Mouse (Mus musculus) cerebellum, postnatal 36 days (tissue): Measurements from ENCODE around the gene Olfr1394.
A peak's percentile ranks its signal among the peaks of the same experiment; 100 is the strongest.
"Not testable (repeated sequence)": the region's sequence is repeated elsewhere in the genome, so short reads cannot be mapped to it uniquely, and the experiment has no call there.

ENCODE experiments used
- DNase-seq, 2 experiments: peaks; one replicate each; pipeline ENCODE4 v3.0.0; 2021 to 2022; ENCODE audit warnings: mixed read lengths in 2 of 2

Gene Olfr1394

GRCm38 (mm10) chr11:49191083-49191482 lies 36.9 kb downstream of the Olfr1394 start:
- DNase-seq, result no peak

GRCm38 (mm10) chr11:49194771-49195170 lies 40.6 kb downstream of the Olfr1394 start:
- DNase-seq, result not testable (repeated sequence)

- no peak for DNase-seq
Measured at GRCm38 (mm10) chr11:49195819-49196322, 41.7 kb downstream of the Olfr1394 start.

GRCm38 (mm10) chr11:49200666-49201065 lies 46.5 kb downstream of the Olfr1394 start:
- DNase-seq, result no peak

- DNase-seq, result no peak
Measured at GRCm38 (mm10) chr11:49201142-49201541, 47.0 kb downstream of the Olfr1394 start.

GRCm38 (mm10) chr11:49202071-49202470 lies 47.9 kb downstream of the Olfr1394 start:
- no peak for DNase-seq

- peak in 1 of 2 experiments; percentile 13 for DNase-seq
Measured at GRCm38 (mm10) chr11:49202523-49203061, 48.4 kb downstream of the Olfr1394 start.

- peak; percentile 95 to 97 for DNase-seq
Measured at GRCm38 (mm10) chr11:49203129-49203768, 49.1 kb downstream of the Olfr1394 start, which contains the start of gene Zfp62. TSS of gene Zfp62 (plus strand) at chr11:49203292.

- no peak for DNase-seq
Measured at GRCm38 (mm10) chr11:49203771-49204497, 49.8 kb downstream of the Olfr1394 start.

GRCm38 (mm10) chr11:49205080-49205590 lies 51.0 kb downstream of the Olfr1394 start:
- no peak for DNase-seq

GRCm38 (mm10) chr11:49207495-49207894 lies 53.3 kb downstream of the Olfr1394 start:
- no peak for DNase-seq
